In the genomic region with DNA sequence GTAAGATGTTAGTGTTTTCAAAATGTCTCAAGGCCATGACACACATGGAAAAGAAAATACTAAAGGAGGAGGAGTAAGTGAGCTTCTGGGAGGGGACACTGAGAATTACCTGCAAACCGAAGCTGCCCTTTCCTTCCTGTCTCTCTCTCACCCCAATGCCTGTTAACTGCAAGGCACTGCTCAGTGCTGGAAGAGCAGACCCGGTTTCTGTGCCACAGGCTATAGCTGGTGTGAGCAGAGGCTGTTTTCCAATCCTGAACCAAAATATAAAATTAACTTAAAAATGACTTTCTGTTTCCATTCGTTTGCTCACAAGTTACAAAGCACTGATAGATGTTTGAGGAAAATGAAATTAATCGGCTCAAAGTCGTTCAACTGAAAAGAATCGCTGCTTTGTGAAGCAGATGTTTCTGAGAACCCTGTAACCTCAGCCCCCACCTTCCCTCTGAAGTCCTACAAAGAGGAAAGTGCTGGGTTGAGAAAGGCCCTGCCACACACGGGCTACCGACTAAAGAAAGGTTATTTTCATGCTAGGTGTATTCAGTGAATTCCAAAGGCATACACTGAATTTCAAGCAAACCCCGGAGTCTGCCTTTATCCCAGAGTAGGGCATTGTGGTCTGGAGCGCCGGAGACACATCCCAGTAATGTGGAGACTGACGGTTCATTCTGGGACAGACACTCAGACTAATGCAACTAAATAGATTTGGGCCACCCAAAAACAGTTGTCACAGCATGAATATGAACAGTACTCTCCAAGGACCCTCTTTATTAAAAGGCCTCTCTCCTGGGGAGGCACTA, we compare ENCODE assay signal across 13 mouse cellular contexts.
A peak's percentile ranks its signal among the peaks of the same experiment; 100 is the strongest.
DNase-seq lines count a peak whose midpoint lies in the region; ATAC-seq and TF ChIP-seq lines count a peak whose summit lies in the region.
"Had no signal": no experiment of that assay in that cellular context is flagged by ENCODE, and none has a peak within 500 bp of the region (broad histone marks: within the 10 kb centered on the region; RNA-seq: fewer than 3 reads in every experiment).

No protein-coding gene starts in this region.

- H3K4me3 ChIP-seq in embryonic facial prominence, embryonic 15.5 days (replicated peaks): no peak overlapping the region
- H3K4me3 ChIP-seq in thymus, adult 2 months (ENCODE audit: control insufficient read depth, insufficient read depth, low read length): 0 out of 2 replicates have a peak overlapping the region, but pooled peaks have one; percentile 1
- H3K4me3 ChIP-seq: gastrocnemius, adult 2 months; heart, embryonic 13.5 days; lung, embryonic 15.5 days; myocyte had no signal

- intact Hi-C loops in heart, postnatal 14 days (cut with DNase I): no loop called here

- ATAC-seq in embryonic facial prominence, embryonic 15.5 days (ENCODE audit: insufficient number of reproducible peaks, low FRiP score, low TSS enrichment, low read depth): no peak
- ATAC-seq in megakaryocyte, adult 5-6 weeks (ENCODE audit: poor library complexity, severe bottlenecking): peak; percentile 23; the same call in 1 of the 2 replicates

- TF ChIP-seq CTCF in thymus, adult 2 months (IDR thresholded peaks at IDR 0.05; ENCODE audit: borderline replicate concordance, control insufficient read depth, extremely low read depth, insufficient read depth, low read length, poor library complexity): no peak

- peak; percentile 1 for DNase-seq in T-cell, adult 2 months (ENCODE audit: low spot score)
- DNase-seq in thymus, adult 2 months: peak; percentile 27
- DNase-seq in kidney, adult 18-20 months: no peak
- DNase-seq in heart, postnatal 14 days: no peak
- no peak for DNase-seq in gastrocnemius, postnatal 10 days
- DNase-seq: gastrocnemius, adult 2 months; kidney, postnatal 4 days; left cerebral cortex, postnatal 4 days had no signal

- no peak for TF ChIP-seq POLR2A in thymus, adult 2 months (IDR thresholded peaks at IDR 0.05; ENCODE audit: control insufficient read depth, extremely low read depth, insufficient read depth, low read length, poor library complexity)

- no peaks in the 10 kb centered on the region for H3K9me3 ChIP-seq in embryonic facial prominence, embryonic 15.5 days (replicated peaks)
- H3K9me3 ChIP-seq: heart, embryonic 13.5 days; lung, embryonic 15.5 days had no signal

- no peaks in the 10 kb centered on the region for H3K4me1 ChIP-seq in embryonic facial prominence, embryonic 15.5 days
- peaks cover 10% of the 10 kb centered on the region for H3K4me1 ChIP-seq in thymus, adult 2 months (replicated peaks; ENCODE audit: control insufficient read depth, insufficient read depth, low read length)
- H3K4me1 ChIP-seq: lung, embryonic 15.5 days had no signal

- no peaks in the 10 kb centered on the region for H3K27me3 ChIP-seq in embryonic facial prominence, embryonic 15.5 days
- no peaks in the 10 kb centered on the region for H3K27me3 ChIP-seq in thymus, adult 2 months (ENCODE audit: control insufficient read depth, insufficient read depth, low read length)
- H3K27me3 ChIP-seq: heart, embryonic 13.5 days; lung, embryonic 15.5 days had no signal

- H3K27ac ChIP-seq in embryonic facial prominence, embryonic 15.5 days (replicated peaks): 0 out of 2 replicates have a peak overlapping the region, but pooled peaks have one; percentile 4
- peak overlapping the region; percentile 85 for H3K27ac ChIP-seq in thymus, adult 2 months (ENCODE audit: control insufficient read depth, insufficient read depth, low read length)
- H3K27ac ChIP-seq: gastrocnemius, adult 2 months; heart, embryonic 13.5 days; lung, embryonic 15.5 days had no signal

- no peak overlapping the region for H3K9ac ChIP-seq in embryonic facial prominence, embryonic 15.5 days
- H3K9ac ChIP-seq: heart, embryonic 13.5 days; lung, embryonic 15.5 days had no signal

- no peak overlapping the region for H3K4me2 ChIP-seq in embryonic facial prominence, embryonic 15.5 days (replicated peaks)
- H3K4me2 ChIP-seq: heart, embryonic 13.5 days; lung, embryonic 15.5 days had no signal

- H3K36me3 ChIP-seq in embryonic facial prominence, embryonic 15.5 days: no peaks in the 10 kb centered on the region
- no peaks in the 10 kb centered on the region for H3K36me3 ChIP-seq in thymus, adult 2 months (ENCODE audit: control insufficient read depth, insufficient read depth, low read length)
- H3K36me3 ChIP-seq: heart, embryonic 13.5 days; lung, embryonic 15.5 days had no signal

- 35% methylated on average over 12 of the region's 12 CpGs for WGBS in embryonic facial prominence, embryonic 15.5 days
- WGBS in thymus, adult 2 months: 27% methylated on average over 12 of the region's 12 CpGs

Comparison
In these comparisons a context has a peak if more than half of its experiments do, and no peak if none do; other contexts are left out.
1. DNase-seq: peak in T-cell, adult 2 months (single experiment) and thymus, adult 2 months (single experiment); none in kidney, adult 18-20 months (single experiment), heart, postnatal 14 days (0 of 2) and gastrocnemius, postnatal 10 days (single experiment).